Mouse (Mus musculus) hindbrain, embryonic 10.5 days (tissue): Measurements from ENCODE around the gene Gm765. TPM values are rescaled to one million over a fixed set of nuclear protein-coding genes. Genes with fewer than 3 reads are reported as not detected.

Experiments
- DNase-seq: peaks from one replicate; pipeline ENCODE4 v3.0.0-alpha.2; 2017; ENCODE audit warnings: low spot score
- H3K27ac ChIP-seq: fragments of 300-500 bp; sonication (generic); 2 replicates; pipeline ENCODE4 v1.5.1; 2016; ENCODE audit warnings: mild to moderate bottlenecking, moderate library complexity
- H3K27me3 ChIP-seq: fragments of 300-500 bp; sonication (generic); 2 replicates; pipeline ENCODE4 v1.6.1; 2016; ENCODE audit warnings: mild to moderate bottlenecking; ENCODE audit not compliant: poor library complexity, insufficient read depth, severe bottlenecking
- H3K36me3 ChIP-seq: fragments of 300-500 bp; sonication (generic); 2 replicates; pipeline ENCODE4 v1.6.1; 2016; ENCODE audit warnings: mild to moderate bottlenecking, moderate library complexity
- H3K4me1 ChIP-seq: fragments of 300-500 bp; sonication (generic); replicated peaks from 2 replicates; pipeline ENCODE4 v1.6.1; 2016; ENCODE audit warnings: mild to moderate bottlenecking
- H3K4me3 ChIP-seq: fragments of 300-500 bp; sonication (generic); 2 replicates; pipeline ENCODE4 v1.5.1; 2016; ENCODE audit warnings: mild to moderate bottlenecking, moderate library complexity
- H3K9me3 ChIP-seq: fragments of 300-500 bp; sonication (generic); 2 replicates; pipeline ENCODE4 v1.6.1; 2016; ENCODE audit warnings: mild to moderate bottlenecking, moderate library complexity
- WGBS: fragments of 180-500 bp; shearing (Covaris S2); methylation state at CpG from one replicate; pipeline ENCODE4 v1.1.7; 2016; 5-methylcytosine and 5-hydroxymethylcytosine counted together
- polyA plus RNA-seq: library from polyadenylated mRNA; unstranded; fragments of >200 nt; fragmentation: Nextera tagmentation; extraction: Ambion mirVana; gene quantifications from 2 replicates; pipeline ENCODE4 v1.2.1, GENCODE M21; 2016

Gene Gm765
- polyA plus RNA-seq, 1 experiment from 2014 or later = not detected

- Histone ChIP-seq H3K4me1 (no peaks in the 10 kb centered on the region), H3K9me3 (no peaks in the 10 kb centered on the region)
- 90% methylated on average over 2 of the region's 2 CpGs for WGBS
Measured at GRCm38 (mm10) chr6:98198706-98199105, 143.8 kb downstream of the Gm765 start.

GRCm38 (mm10) chr6:98190745-98191442, 151.7 kb downstream of the Gm765 start:
- no peaks in the 10 kb centered on the region for H3K9me3 ChIP-seq
- DNase-seq = no peak
- H3K4me3 ChIP-seq = no peak overlapping the region
- WGBS = 83% methylated on average over 8 of the region's 8 CpGs
- H3K36me3 ChIP-seq = no peaks in the 10 kb centered on the region
- no peaks in the 10 kb centered on the region for H3K4me1 ChIP-seq
- H3K27ac ChIP-seq = no peak overlapping the region
- H3K27me3 ChIP-seq = no peaks in the 10 kb centered on the region

More at GRCm38 (mm10) chr6:98198706-98199105, 143.8 kb downstream of the Gm765 start:
- Histone ChIP-seq H3K27ac (no peak overlapping the region), H3K27me3 (no peaks in the 10 kb centered on the region), H3K36me3 (no peaks in the 10 kb centered on the region), H3K4me3 (no peak overlapping the region)
- DNase-seq = no peak
